Mouse (Mus musculus) brain, embryonic 14.5 days (tissue): ENCODE data around the gene Dbi.

Source experiments
- CTCF ChIP-seq: fragments of 200-500 bp; IDR thresholded peaks from 2 replicates; pipeline ENCODE4 v1.5.1; 2012; ENCODE audit warnings: inconsistent platforms, mild to moderate bottlenecking, moderate library complexity, borderline replicate concordance; ENCODE audit not compliant: insufficient read depth, insufficient read length; ENCODE audit errors: extremely low read depth
- POLR2A ChIP-seq: fragments of 200-500 bp; IDR thresholded peaks from 2 replicates; pipeline ENCODE4 v1.6.1; 2012; ENCODE audit warnings: mild to moderate bottlenecking, inconsistent platforms, borderline replicate concordance; ENCODE audit not compliant: poor library complexity, insufficient read depth, insufficient read length, severe bottlenecking; ENCODE audit errors: extremely low read depth

DNA sequence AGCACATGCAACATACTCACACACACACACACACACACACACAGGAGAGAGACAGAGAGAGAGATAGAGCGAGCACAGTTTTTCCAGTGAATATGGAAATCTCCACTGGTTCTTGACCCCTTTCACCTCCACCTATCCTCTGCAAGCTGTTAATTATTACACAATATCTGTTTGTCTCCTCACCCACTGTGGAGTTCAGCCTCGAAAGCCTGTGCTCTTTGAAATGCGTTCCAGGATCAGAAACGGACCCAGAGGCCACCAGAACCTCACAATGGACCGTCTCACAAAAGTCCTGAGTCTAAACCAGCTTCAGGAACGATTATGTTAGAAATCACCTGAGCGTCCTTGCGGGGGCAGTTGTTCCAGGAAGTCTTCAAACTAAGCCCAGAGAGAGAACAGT, 54.7 kb downstream of the Dbi start:
- no peak for TF ChIP-seq CTCF
- TF ChIP-seq POLR2A, result no peak
